Mouse (Mus musculus) urinary bladder, postnatal 14 days (tissue): ENCODE measurements around the gene Gm5767.
"Not testable (repeated sequence)": the region's sequence is repeated elsewhere in the genome, so short reads cannot be mapped to it uniquely, and the experiment has no call there.

Experiments used
- DNase-seq: peaks from one replicate; pipeline ENCODE4 v3.0.0; 2021; ENCODE audit warnings: low spot score

Gm5767 gene

GRCm38 (mm10) chr16:8714851-8715250 is 34.3 kb downstream of the Gm5767 start:
- no peak for DNase-seq

- DNase-seq = no peak
Observed at GRCm38 (mm10) chr16:8715513-8716080, 35.0 kb downstream of the Gm5767 start.

- DNase-seq = no peak
Observed at GRCm38 (mm10) chr16:8716300-8716699, 35.7 kb downstream of the Gm5767 start.

- DNase-seq = no peak
Observed at GRCm38 (mm10) chr16:8717744-8718143, 37.2 kb downstream of the Gm5767 start.

GRCm38 (mm10) chr16:8720447-8720846 is 39.9 kb downstream of the Gm5767 start:
- no peak for DNase-seq

DNA sequence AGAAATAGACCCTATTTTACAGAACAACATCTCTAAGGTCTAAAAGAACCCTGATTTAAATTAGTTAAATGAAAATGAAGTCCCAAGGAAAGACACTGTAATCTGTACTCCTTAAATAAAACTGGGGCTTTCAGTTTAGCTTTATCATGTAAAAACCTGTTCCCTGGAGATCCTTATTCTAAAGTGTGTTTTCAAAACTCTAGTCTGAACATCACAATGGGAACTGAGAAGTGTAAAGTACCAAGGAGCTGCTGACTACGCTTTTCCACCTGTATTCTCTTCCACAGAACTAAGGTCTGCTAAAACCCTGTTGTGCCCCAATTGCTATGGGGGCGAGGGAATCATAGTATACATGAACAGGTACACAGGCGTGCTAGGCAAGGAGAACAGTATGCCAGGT is 43.5 kb downstream of the Gm5767 start:
- DNase-seq = no peak

- no peak for DNase-seq
Observed at GRCm38 (mm10) chr16:8725807-8726206, 45.2 kb downstream of the Gm5767 start.

GRCm38 (mm10) chr16:8728111-8728748 is 47.7 kb downstream of the Gm5767 start:
- DNase-seq = no peak

- DNase-seq = no peak
Observed at GRCm38 (mm10) chr16:8731630-8732029, 51.1 kb downstream of the Gm5767 start.

DNA sequence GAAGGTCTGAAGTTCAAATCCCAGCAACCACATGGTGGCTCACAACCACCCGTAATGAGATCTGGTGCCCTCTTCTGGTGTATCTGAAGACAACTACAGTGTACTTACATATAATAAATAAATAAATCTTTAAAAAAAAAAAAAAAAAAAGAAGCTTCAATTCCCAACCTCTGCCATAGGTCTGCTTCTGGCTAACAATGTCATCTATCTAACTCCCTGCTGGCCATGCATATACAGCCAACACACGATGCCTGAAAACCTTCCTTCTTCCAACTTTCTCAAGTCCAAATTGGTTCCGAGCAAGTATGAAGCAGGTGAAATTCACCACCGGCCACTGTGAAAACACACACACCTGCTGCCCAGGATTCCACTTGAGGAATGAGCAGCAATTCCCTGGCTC is 51.9 kb downstream of the Gm5767 start:
- not testable (repeated sequence) for DNase-seq
